Mouse (Mus musculus): ENCODE measurements around the gene Rpl23a. TPM values are rescaled to one million over a fixed set of nuclear protein-coding genes. Genes with fewer than 3 reads are reported as not detected.

The Rpl23a gene
- total and polyA plus RNA-seq, 3 experiments = 2,892 to 4,112 TPM; not detected in 1

DNA sequence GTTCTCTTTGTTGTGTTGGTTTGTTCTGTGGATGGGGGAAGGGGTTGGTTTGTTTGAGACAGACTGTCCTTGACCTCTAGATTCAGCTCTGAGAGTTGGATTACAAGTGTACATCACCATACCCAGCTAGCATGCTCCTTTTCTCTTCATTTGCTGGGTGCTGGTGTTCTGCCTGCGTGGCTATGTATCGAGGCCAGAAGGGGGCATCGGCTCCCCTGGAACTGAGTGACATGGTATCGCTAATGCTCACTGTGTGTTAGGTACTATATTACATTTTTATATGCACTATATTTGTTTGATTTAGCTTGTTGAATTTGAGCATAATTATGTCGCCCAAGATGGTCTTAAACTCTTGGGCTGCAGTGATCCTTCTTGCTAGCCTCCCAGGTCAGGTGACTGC, 37.2 kb downstream of the Rpl23a start:
- no peak for TF ChIP-seq MEF2A (IDR thresholded peaks at IDR 0.05; ENCODE audit: extremely low read depth, insufficient replicate concordance, low read depth, low read length, poor library complexity, severe bottlenecking)
- TF ChIP-seq MAX (IDR thresholded peaks at IDR 0.05; ENCODE audit: low read length) = no peak
- TF ChIP-seq ETS1 (IDR thresholded peaks at IDR 0.05; ENCODE audit: low read depth, low read length) = no peak
- peak; percentile 19; the same call in 1 of the 2 replicates for TF ChIP-seq SMC3 (IDR thresholded peaks at IDR 0.05; ENCODE audit: low read depth, low read length)
- no peak for TF ChIP-seq MXI1 (IDR thresholded peaks at IDR 0.05; ENCODE audit: low read depth, low read length)
- peak in 2 of 3 experiments; percentile 32 to 41; a peak in 5 of 6 replicates for TF ChIP-seq CTCF (IDR thresholded peaks at IDR 0.05 in 2 of 3, conservative IDR thresholded peaks at IDR 0.05 in 1 of 3; ENCODE audit: control insufficient read depth in 1 of 3, insufficient read depth in 1 of 3, low read depth in 2 of 3, low read length in 3 of 3, poor library complexity in 1 of 3, severe bottlenecking in 1 of 3)
- peaks cover 1 to 2% of the 10 kb centered on the region in 2 experiments for H3K36me3 ChIP-seq (ENCODE audit: control insufficient read depth in 1 of 2, insufficient read depth in 2 of 2, low read length in 2 of 2)
- no peak overlapping the region for H3K27ac ChIP-seq (ENCODE audit: control insufficient read depth, low read depth, low read length)

DNA sequence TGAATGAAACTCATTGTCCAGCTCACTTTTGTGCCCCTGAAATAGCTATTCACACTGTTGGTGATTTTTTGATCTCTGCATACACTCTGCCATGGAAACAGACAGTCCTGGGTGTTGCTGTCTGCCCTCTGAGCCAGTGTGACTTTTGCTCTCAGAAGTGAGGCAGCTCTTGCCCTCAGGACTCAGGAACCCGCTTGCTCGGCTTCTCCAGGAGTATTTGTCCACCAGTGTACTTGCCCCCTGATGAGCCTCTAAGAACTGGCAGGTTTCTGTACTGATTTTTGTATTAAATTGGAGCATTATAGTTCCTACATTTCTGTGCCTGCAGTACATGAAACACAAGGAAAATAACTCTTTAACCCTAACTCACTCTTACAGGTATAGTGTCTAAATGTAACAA, 39.9 kb downstream of the Rpl23a start:
- H3K36me3 ChIP-seq (ENCODE audit: control insufficient read depth in 1 of 2, insufficient read depth in 2 of 2, low read length in 2 of 2) = peaks cover 1 to 17% of the 10 kb centered on the region in 2 experiments
- H3K4me1 ChIP-seq (ENCODE audit: control insufficient read depth in 1 of 2, insufficient read depth in 2 of 2, low read length in 2 of 2) = peaks cover 13 to 14% of the 10 kb centered on the region in 2 experiments

More for the DNA sequence above, 37.2 kb downstream of the Rpl23a start:
- H3K4me1 ChIP-seq (ENCODE audit: control insufficient read depth in 1 of 2, insufficient read depth in 2 of 2, low read length in 2 of 2) = peaks cover under 1 to 5% of the 10 kb centered on the region in 2 experiments
- no peaks in the 10 kb centered on the region for H3K9me3 ChIP-seq (replicated peaks; ENCODE audit: insufficient read depth, low read length)
- DNase-seq (ENCODE audit: low read depth, low spot score) = no peak
- H3K79me2 ChIP-seq (ENCODE audit: control insufficient read depth, insufficient read depth, low read length, poor library complexity) = no peaks in the 10 kb centered on the region; the same call in 1 of the 2 replicates
- H3K27me3 ChIP-seq (ENCODE audit: control insufficient read depth in 1 of 2, insufficient read depth in 2 of 2, low read length in 2 of 2) = no peaks in the 10 kb centered on the region
- no peak overlapping the region for H3K4me3 ChIP-seq (ENCODE audit: control insufficient read depth in 1 of 2, insufficient read depth in 1 of 2, low read depth in 2 of 2, low read length in 2 of 2)
- no peak overlapping the region for H3K9ac ChIP-seq (ENCODE audit: control insufficient read depth, low read depth, low read length, poor library complexity, severe bottlenecking)

DNA sequence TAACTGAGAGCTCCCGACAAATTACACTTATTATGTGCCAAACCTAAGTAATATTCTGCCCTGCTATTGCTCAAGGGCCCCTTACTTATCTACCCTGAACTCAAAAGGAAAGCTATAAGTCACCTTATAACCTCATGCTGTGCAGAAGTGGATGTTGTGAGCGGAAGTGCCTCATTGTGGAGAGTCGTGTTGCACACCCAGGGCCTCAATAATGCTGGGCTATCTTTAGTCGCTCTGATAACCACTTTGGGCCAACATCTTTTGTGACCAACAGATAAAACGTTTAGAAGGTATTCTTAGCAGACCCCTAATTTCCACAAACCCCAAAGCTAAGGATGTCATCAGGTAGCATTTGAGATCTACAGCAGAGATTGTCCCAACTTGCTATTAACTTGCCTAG, 42.7 kb downstream of the Rpl23a start:
- H3K9ac ChIP-seq (ENCODE audit: control insufficient read depth, low read depth, low read length, poor library complexity, severe bottlenecking) = no peak overlapping the region
- peaks cover 22 to 23% of the 10 kb centered on the region in 2 experiments for H3K4me1 ChIP-seq (ENCODE audit: control insufficient read depth in 1 of 2, insufficient read depth in 2 of 2, low read length in 2 of 2)
- peaks cover 1 to 26% of the 10 kb centered on the region in 2 experiments; a peak in 3 of 4 replicates for H3K36me3 ChIP-seq (ENCODE audit: control insufficient read depth in 1 of 2, insufficient read depth in 2 of 2, low read length in 2 of 2)
- H3K4me3 ChIP-seq (ENCODE audit: control insufficient read depth in 1 of 2, insufficient read depth in 1 of 2, low read depth in 2 of 2, low read length in 2 of 2) = no peak overlapping the region
- no peaks in the 10 kb centered on the region; the same call in 1 of the 2 replicates for H3K79me2 ChIP-seq (ENCODE audit: control insufficient read depth, insufficient read depth, low read length, poor library complexity)
- DNase-seq (ENCODE audit: low read depth, low spot score) = peak; percentile 69
- peak overlapping the region; percentile 18 for H3K27ac ChIP-seq (ENCODE audit: control insufficient read depth, low read depth, low read length)
- H3K9me3 ChIP-seq (replicated peaks; ENCODE audit: insufficient read depth, low read length) = no peaks in the 10 kb centered on the region
- no peaks in the 10 kb centered on the region for H3K27me3 ChIP-seq (ENCODE audit: control insufficient read depth in 1 of 2, insufficient read depth in 2 of 2, low read length in 2 of 2)
- TF ChIP-seq ZNF384 (IDR thresholded peaks at IDR 0.05; ENCODE audit: low read depth, low read length) (0 out of 2 replicates have a peak, but pooled peaks have one; percentile 16), POLR2AphosphoS2 (IDR thresholded peaks at IDR 0.05; ENCODE audit: low read length) (no peak), KAT2A (conservative IDR thresholded peaks at IDR 0.05; ENCODE audit: low read depth, low read length) (0 out of 2 replicates have a peak, but pooled peaks have one; percentile 25), GABPA (IDR thresholded peaks at IDR 0.05; ENCODE audit: low read depth, low read length) (no peak), CHD2 (IDR thresholded peaks at IDR 0.05; ENCODE audit: low read length) (0 out of 2 replicates have a peak, but pooled peaks have one; percentile 13), POLR2AphosphoS5 (IDR thresholded peaks at IDR 0.05; ENCODE audit: borderline replicate concordance, low read depth, low read length) (no peak), MYC (IDR thresholded peaks at IDR 0.05; ENCODE audit: low read depth, low read length) (peak; percentile 56; the same call in 1 of the 2 replicates), SMC3 (IDR thresholded peaks at IDR 0.05; ENCODE audit: low read depth, low read length) (no peak), GATA1 (IDR thresholded peaks at IDR 0.05; ENCODE audit: low read depth, low read length) (peak; percentile 81), SIN3A (IDR thresholded peaks at IDR 0.05; ENCODE audit: low read length) (peak; percentile 61), MAX (IDR thresholded peaks at IDR 0.05; ENCODE audit: low read length) (peak; percentile 74), CHD1 (IDR thresholded peaks at IDR 0.05; ENCODE audit: low read depth, low read length) (no peak), USF2 (IDR thresholded peaks at IDR 0.05; ENCODE audit: borderline replicate concordance in 1 of 2, insufficient read depth in 1 of 2, low read depth in 1 of 2, low read length in 2 of 2) (no peak), NRF1 (IDR thresholded peaks at IDR 0.05; ENCODE audit: insufficient read depth, low read depth, low read length, poor library complexity, severe bottlenecking) (no peak), MAZ (IDR thresholded peaks at IDR 0.05; ENCODE audit: low read depth, low read length) (no peak), ZMIZ1 (IDR thresholded peaks at IDR 0.05; ENCODE audit: low read depth, low read length) (no peak)

More for the DNA sequence above, 39.9 kb downstream of the Rpl23a start:
- TF ChIP-seq ZKSCAN1 (IDR thresholded peaks at IDR 0.05; ENCODE audit: low read depth, low read length) (no peak), USF1 (IDR thresholded peaks at IDR 0.05; ENCODE audit: low read depth, low read length) (no peak), ZC3H11A (IDR thresholded peaks at IDR 0.05; ENCODE audit: low read depth, low read length) (no peak), SMC3 (IDR thresholded peaks at IDR 0.05; ENCODE audit: low read depth, low read length) (no peak), EP300 (IDR thresholded peaks at IDR 0.05; ENCODE audit: low read depth in 1 of 2, low read length in 2 of 2) (no peak), ZNF384 (IDR thresholded peaks at IDR 0.05; ENCODE audit: low read depth, low read length) (no peak), MYC (IDR thresholded peaks at IDR 0.05; ENCODE audit: low read depth, low read length) (no peak), ZMIZ1 (IDR thresholded peaks at IDR 0.05; ENCODE audit: low read depth, low read length) (no peak), HCFC1 (IDR thresholded peaks at IDR 0.05; ENCODE audit: low read depth, low read length) (no peak), MEF2A (IDR thresholded peaks at IDR 0.05; ENCODE audit: extremely low read depth, insufficient replicate concordance, low read depth, low read length, poor library complexity, severe bottlenecking) (no peak), NRF1 (IDR thresholded peaks at IDR 0.05; ENCODE audit: insufficient read depth, low read depth, low read length, poor library complexity, severe bottlenecking) (no peak)
- no peaks in the 10 kb centered on the region; the same call in 1 of the 2 replicates for H3K79me2 ChIP-seq (ENCODE audit: control insufficient read depth, insufficient read depth, low read length, poor library complexity)
- no peak overlapping the region for H3K9ac ChIP-seq (ENCODE audit: control insufficient read depth, low read depth, low read length, poor library complexity, severe bottlenecking)
- H3K9me3 ChIP-seq (replicated peaks; ENCODE audit: insufficient read depth, low read length) = no peaks in the 10 kb centered on the region
- no peak for DNase-seq (ENCODE audit: low read depth, low spot score)
- no peaks in the 10 kb centered on the region for H3K27me3 ChIP-seq (ENCODE audit: control insufficient read depth in 1 of 2, insufficient read depth in 2 of 2, low read length in 2 of 2)
- H3K4me3 ChIP-seq (ENCODE audit: control insufficient read depth in 1 of 2, insufficient read depth in 1 of 2, low read depth in 2 of 2, low read length in 2 of 2) = no peak overlapping the region
- no peak overlapping the region for H3K27ac ChIP-seq (ENCODE audit: control insufficient read depth, low read depth, low read length)
